Mouse (Mus musculus): ENCODE data around the gene Gcnt2. TPM values are rescaled to one million over a fixed set of nuclear protein-coding genes. Genes with fewer than 3 reads are reported as not detected.

The Gcnt2 gene
- polyA plus RNA-seq, 1 experiment from 2014 or later = 2.5 TPM

DNA sequence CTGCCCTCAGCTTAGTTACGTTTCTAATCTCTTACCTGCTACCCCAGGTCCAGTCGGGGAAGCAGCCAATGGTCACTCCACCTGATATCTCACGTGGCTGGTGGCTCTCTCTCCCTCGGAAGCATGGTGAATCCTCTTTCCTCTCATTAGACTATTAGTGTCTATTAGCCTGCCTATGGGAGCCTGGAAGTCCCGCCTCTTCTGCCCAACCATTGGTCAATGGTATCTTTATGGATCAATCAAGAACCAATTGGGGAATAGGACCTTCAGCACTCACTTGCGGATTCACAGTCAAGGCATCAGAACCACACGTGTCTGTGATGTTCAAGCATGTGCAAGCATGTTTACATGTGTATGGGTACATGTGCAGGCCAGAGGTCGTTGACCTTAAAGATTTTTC lies 21.0 kb downstream of the Gcnt2 start:
- H3K4me2 ChIP-seq (ENCODE audit: low read depth, low read length) = no peak overlapping the region
- no peak overlapping the region for H3K9ac ChIP-seq (replicated peaks)
- H3K9me3 ChIP-seq (ENCODE audit: low read length) = no peaks in the 10 kb centered on the region
- H3K36me3 ChIP-seq (replicated peaks; ENCODE audit: insufficient read depth, low read length) = no peaks in the 10 kb centered on the region
- TF ChIP-seq EP300 (IDR thresholded peaks at IDR 0.05; ENCODE audit: low read depth) = no peak
- no peak overlapping the region for H3K27ac ChIP-seq (ENCODE audit: low read depth)
- no peaks in the 10 kb centered on the region; the same call in none of the 2 replicates for H3K4me1 ChIP-seq (ENCODE audit: insufficient read depth)
- DNase-seq = no peak
- no peaks in the 10 kb centered on the region for H3K27me3 ChIP-seq (ENCODE audit: insufficient read depth, low read length)
- 74% methylated on average over 8 of the region's 8 CpGs for WGBS (ENCODE audit: insufficient replicate concordance)
- no peak for ATAC-seq
- H3K4me3 ChIP-seq (ENCODE audit: low read depth, low read length) = no peak overlapping the region

DNA sequence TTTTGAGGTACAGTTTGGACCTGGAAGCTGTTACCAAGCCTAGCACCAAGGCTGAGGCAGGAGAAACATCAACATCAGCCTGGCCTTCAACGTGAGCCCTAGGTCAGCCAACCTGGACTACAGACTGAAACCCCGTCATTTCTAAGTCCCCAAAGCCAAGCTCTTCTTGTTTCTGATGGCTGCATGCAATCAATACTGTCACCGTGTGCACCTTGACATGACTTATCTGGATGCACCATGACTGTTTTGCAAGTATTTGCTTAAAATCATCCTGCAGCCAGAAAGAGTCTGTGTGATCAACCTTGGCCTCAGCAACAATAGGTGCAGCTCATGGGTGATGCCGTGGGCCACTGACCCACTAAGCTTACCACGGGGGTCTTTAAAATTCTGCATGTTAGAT lies 23.1 kb downstream of the Gcnt2 start:
- Histone ChIP-seq H3K27me3 (ENCODE audit: insufficient read depth, low read length) (no peaks in the 10 kb centered on the region), H3K9ac (replicated peaks) (no peak overlapping the region), H3K36me3 (replicated peaks; ENCODE audit: insufficient read depth, low read length) (no peaks in the 10 kb centered on the region), H3K4me2 (ENCODE audit: low read depth, low read length) (no peak overlapping the region), H3K4me3 (ENCODE audit: low read depth, low read length) (no peak overlapping the region), H3K27ac (ENCODE audit: low read depth) (no peak overlapping the region), H3K4me1 (ENCODE audit: insufficient read depth) (peaks cover 4% of the 10 kb centered on the region), H3K9me3 (ENCODE audit: low read length) (no peaks in the 10 kb centered on the region)
- TF ChIP-seq EP300 (IDR thresholded peaks at IDR 0.05; ENCODE audit: low read depth) (no peak), CTCF (IDR thresholded peaks at IDR 0.05; ENCODE audit: low read depth) (no peak)
- 56% methylated on average over 5 of the region's 5 CpGs for WGBS (ENCODE audit: insufficient replicate concordance)
- no peak for ATAC-seq
- no peak for DNase-seq

DNA sequence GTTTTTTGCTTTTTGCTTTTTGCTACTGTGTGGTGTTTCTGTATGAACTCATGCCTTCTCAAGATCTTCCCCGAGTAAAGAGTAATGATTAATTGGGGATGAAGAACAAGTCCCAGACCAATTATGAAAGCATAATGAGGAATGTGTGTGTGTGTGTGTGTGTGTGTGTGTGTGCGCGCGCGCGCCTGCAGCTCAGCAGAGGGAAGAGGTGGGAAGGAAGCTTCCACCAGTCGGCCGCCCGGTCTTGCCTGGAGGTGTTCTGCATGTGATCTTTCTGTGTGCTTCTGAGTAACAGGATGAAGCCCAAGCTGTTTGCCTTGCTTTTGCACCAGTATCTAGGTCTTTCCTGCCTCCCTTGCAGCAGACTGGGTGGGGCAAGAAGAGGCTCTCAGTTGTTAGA lies 24.3 kb downstream of the Gcnt2 start:
- Histone ChIP-seq H3K4me3 (ENCODE audit: low read depth, low read length) (no peak overlapping the region), H3K36me3 (replicated peaks; ENCODE audit: insufficient read depth, low read length) (no peaks in the 10 kb centered on the region), H3K4me1 (ENCODE audit: insufficient read depth) (peaks cover 7% of the 10 kb centered on the region), H3K27me3 (ENCODE audit: insufficient read depth, low read length) (no peaks in the 10 kb centered on the region), H3K4me2 (ENCODE audit: low read depth, low read length) (no peak overlapping the region), H3K27ac (ENCODE audit: low read depth) (no peak overlapping the region), H3K9me3 (ENCODE audit: low read length) (no peaks in the 10 kb centered on the region), H3K9ac (replicated peaks) (no peak overlapping the region)
- ATAC-seq = no peak
- 64% methylated on average over 9 of the region's 9 CpGs for WGBS (ENCODE audit: insufficient replicate concordance)
- no peak for TF ChIP-seq CTCF (IDR thresholded peaks at IDR 0.05; ENCODE audit: low read depth)
- TF ChIP-seq EP300 (IDR thresholded peaks at IDR 0.05; ENCODE audit: low read depth) = no peak
- no peak for DNase-seq

DNA sequence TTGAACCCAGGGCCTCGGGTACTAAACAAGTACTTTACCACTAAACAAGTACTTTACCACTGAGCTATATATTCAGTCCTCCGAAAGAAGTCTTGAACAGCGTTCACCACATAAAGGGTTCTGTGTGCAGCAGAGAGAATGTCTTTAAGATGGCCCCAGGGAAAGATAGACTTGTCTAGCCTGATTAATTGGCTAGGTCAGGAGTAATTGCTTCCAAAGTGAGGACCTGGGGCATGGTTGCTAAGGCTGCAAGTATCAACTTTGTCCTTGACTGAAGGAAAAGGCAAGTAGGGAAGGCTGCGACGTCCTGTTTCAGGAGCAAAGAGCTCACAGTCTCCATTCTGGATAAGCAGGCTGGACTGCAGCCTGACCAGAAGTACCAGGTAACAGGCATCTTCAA lies 25.3 kb downstream of the Gcnt2 start:
- Histone ChIP-seq H3K9ac (replicated peaks) (no peak overlapping the region), H3K9me3 (ENCODE audit: low read length) (no peaks in the 10 kb centered on the region), H3K36me3 (replicated peaks; ENCODE audit: insufficient read depth, low read length) (no peaks in the 10 kb centered on the region), H3K4me2 (ENCODE audit: low read depth, low read length) (no peak overlapping the region), H3K27ac (ENCODE audit: low read depth) (no peak overlapping the region), H3K4me3 (ENCODE audit: low read depth, low read length) (no peak overlapping the region), H3K4me1 (ENCODE audit: insufficient read depth) (peaks cover 7% of the 10 kb centered on the region), H3K27me3 (ENCODE audit: insufficient read depth, low read length) (no peaks in the 10 kb centered on the region)
- no peak for DNase-seq
- ATAC-seq = no peak
- TF ChIP-seq CTCF (IDR thresholded peaks at IDR 0.05; ENCODE audit: low read depth) (no peak), EP300 (IDR thresholded peaks at IDR 0.05; ENCODE audit: low read depth) (no peak)
- WGBS (ENCODE audit: insufficient replicate concordance) = 81% methylated on average over 5 of the region's 5 CpGs

DNA sequence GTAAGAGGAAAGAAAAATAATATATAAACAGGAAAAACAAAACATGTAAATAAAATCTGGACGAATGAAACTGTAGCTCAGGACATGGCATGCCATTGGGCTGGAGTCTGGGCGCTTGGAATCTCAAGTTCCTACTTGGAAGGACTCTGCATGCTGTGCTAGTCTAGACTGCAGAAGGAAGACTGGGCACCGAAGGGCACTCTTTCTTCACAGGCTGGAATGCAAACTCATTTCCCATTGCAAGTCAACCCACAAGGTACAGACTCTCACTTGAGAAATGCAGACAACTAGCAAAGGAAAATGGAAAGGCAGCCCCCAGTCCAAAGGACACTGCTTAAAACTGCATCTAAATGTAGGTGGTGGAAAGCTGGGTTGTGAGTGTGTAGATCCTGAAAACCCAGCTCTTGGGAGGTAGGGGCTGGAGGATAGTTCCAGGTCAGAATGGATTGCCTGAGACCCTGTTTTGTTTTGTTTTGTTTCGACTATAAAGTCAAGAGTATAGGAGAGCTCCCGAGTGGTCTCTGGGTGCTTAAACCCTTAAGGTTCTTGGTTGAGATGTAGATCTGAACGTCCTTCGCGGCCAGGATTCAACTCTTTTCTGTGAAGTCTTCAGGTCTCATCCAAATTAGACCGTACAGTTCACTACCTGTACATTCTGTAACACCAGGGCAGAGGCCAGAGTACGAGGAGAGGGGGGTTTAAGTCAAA lies 26.5 kb downstream of the Gcnt2 start:
- 33% methylated on average over 10 of the region's 10 CpGs for WGBS (ENCODE audit: insufficient replicate concordance)
- DNase-seq = no peak
- no peak for TF ChIP-seq CTCF (IDR thresholded peaks at IDR 0.05; ENCODE audit: low read depth)
- TF ChIP-seq EP300 (IDR thresholded peaks at IDR 0.05; ENCODE audit: low read depth) = no peak
- Histone ChIP-seq H3K4me3 (ENCODE audit: low read depth, low read length) (peak overlapping the region; percentile 18; the same call in 1 of the 2 replicates), H3K9me3 (ENCODE audit: low read length) (no peaks in the 10 kb centered on the region), H3K4me2 (ENCODE audit: low read depth, low read length) (peak overlapping the region; percentile 57), H3K27me3 (ENCODE audit: insufficient read depth, low read length) (no peaks in the 10 kb centered on the region), H3K9ac (replicated peaks) (no peak overlapping the region), H3K4me1 (ENCODE audit: insufficient read depth) (peaks cover 7% of the 10 kb centered on the region), H3K27ac (ENCODE audit: low read depth) (peak overlapping the region; percentile 9; the same call in 1 of the 2 replicates), H3K36me3 (replicated peaks; ENCODE audit: insufficient read depth, low read length) (no peaks in the 10 kb centered on the region)
- ATAC-seq = no peak

DNA sequence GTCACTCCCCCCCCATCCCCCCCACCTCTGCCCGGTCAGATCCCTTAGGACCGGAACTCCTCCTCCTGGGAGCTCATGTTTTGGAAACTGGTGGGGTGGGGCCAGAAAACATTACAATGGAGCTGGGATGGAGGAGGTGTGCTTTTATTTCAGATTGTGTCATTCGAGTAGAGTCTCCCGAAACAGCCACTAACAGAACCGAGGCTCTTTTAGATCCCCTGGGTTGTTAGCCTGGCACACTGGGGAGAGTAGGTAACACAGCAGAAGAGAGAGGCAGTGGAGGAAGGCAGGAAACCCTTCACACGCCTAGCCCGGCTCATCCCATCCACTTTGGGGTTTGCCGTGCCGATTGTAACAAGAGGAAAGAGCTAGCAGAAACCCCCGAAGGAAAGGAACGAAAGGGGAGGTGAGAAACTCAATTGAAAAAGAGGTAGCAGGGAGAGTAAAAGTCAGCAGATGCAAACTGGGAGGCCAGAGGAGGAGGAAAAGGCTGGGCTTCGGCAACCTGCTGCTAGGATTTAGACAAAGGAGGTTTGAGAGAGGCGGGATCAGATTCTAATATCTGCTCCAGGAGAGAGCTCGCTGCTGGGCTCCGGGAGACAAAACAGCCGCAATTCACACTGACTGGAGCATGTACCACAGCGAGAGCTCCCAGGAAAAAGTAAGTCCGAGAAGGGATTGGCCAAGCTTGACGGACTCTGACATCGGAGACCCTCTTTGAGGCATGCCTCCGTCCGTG lies 27.3 kb downstream of the Gcnt2 start:
- TF ChIP-seq EP300 (IDR thresholded peaks at IDR 0.05; ENCODE audit: low read depth) (no peak), CTCF (IDR thresholded peaks at IDR 0.05; ENCODE audit: low read depth) (no peak)
- H3K9ac ChIP-seq (replicated peaks) = peak overlapping the region; percentile 9; the same call in 1 of the 2 replicates
- no peaks in the 10 kb centered on the region for H3K27me3 ChIP-seq (ENCODE audit: insufficient read depth, low read length)
- H3K9me3 ChIP-seq (ENCODE audit: low read length) = no peaks in the 10 kb centered on the region
- no peaks in the 10 kb centered on the region for H3K36me3 ChIP-seq (replicated peaks; ENCODE audit: insufficient read depth, low read length)
- H3K4me2 ChIP-seq (ENCODE audit: low read depth, low read length) = peak overlapping the region; percentile 57
- 3% methylated on average over 22 of the region's 22 CpGs for WGBS (ENCODE audit: insufficient replicate concordance)
- ATAC-seq = no peak
- peak overlapping the region; percentile 9; the same call in 1 of the 2 replicates for H3K27ac ChIP-seq (ENCODE audit: low read depth)
- no peak for DNase-seq
- H3K4me3 ChIP-seq (ENCODE audit: low read depth, low read length) = peak overlapping the region; percentile 18
- peaks cover 7% of the 10 kb centered on the region for H3K4me1 ChIP-seq (ENCODE audit: insufficient read depth)

Measured in liver, postnatal 0 days (tissue).